ENCODE assay signal across 11 mouse cellular contexts in the genomic region with DNA sequence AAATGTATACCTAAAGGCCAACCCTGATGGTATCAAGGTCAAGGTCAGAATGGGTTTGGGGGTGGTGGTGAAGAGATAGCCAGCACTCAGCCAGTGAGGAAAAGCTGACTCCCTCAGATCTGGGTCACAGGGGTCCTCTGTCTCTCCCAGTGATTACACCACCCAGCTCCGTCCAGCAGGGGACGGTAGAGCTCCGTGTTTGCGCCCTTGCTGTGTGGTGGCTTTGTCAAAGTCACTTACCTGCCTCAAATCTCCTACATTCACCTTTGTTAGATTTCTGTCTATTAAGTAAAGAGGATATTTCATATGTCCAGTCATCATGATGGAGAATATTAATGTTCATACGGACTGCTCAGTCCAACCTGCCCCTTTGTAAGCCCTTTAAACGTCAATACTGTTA. TPM values are rescaled to one million over a fixed set of nuclear protein-coding genes. Genes with fewer than 3 reads are reported as not detected.
DNase-seq lines count a peak whose midpoint lies in the region; ATAC-seq and TF ChIP-seq lines count a peak whose summit lies in the region.
"Had no signal": no experiment of that assay in that cellular context is flagged by ENCODE, and none has a peak within 500 bp of the region (broad histone marks: within the 10 kb centered on the region; RNA-seq: fewer than 3 reads in every experiment).

No protein-coding gene starts in this region.

- intact Hi-C loops in heart, postnatal 10 days (cut with DNase I) = loop anchor here (1.0 to 5.0 kb wide), 3 partner anchors 19 to 812 kb away; a partner anchor contains a TSS

- H3K27ac ChIP-seq in heart, embryonic 12.5 days (ENCODE audit: poor library complexity, severe bottlenecking) = no peak overlapping the region
- no peak overlapping the region for H3K27ac ChIP-seq in testis, adult 2 months (ENCODE audit: control insufficient read depth, insufficient read depth, low read depth, low read length)
- H3K27ac ChIP-seq in kidney, embryonic 15.5 days = no peak overlapping the region
- no peak overlapping the region for H3K27ac ChIP-seq in midbrain, postnatal 0 days (ENCODE audit: low read depth, low read length)
- H3K27ac ChIP-seq: embryonic facial prominence, embryonic 15.5 days; liver, embryonic 15.5 days; stomach, embryonic 15.5 days had no signal

- no peaks in the 10 kb centered on the region for H3K4me1 ChIP-seq in heart, embryonic 12.5 days (replicated peaks)
- H3K4me1 ChIP-seq in testis, adult 2 months (ENCODE audit: control insufficient read depth, insufficient read depth, low read length) = no peaks in the 10 kb centered on the region
- peaks cover 5% of the 10 kb centered on the region; the same call in 1 of the 2 replicates for H3K4me1 ChIP-seq in kidney, embryonic 15.5 days
- no peaks in the 10 kb centered on the region for H3K4me1 ChIP-seq in midbrain, postnatal 0 days (ENCODE audit: insufficient read depth, low read length)
- H3K4me1 ChIP-seq: liver, embryonic 15.5 days had no signal

- TF ChIP-seq CTCF in testis, adult 2 months (IDR thresholded peaks at IDR 0.05; ENCODE audit: control insufficient read depth, insufficient read depth, insufficient replicate concordance, low read depth, low read length) = peak; percentile 75; the same call in 1 of the 2 replicates
- peak; percentile 81 for TF ChIP-seq CTCF in midbrain, postnatal 0 days (IDR thresholded peaks at IDR 0.05)

- H3K36me3 ChIP-seq in heart, embryonic 12.5 days = no peaks in the 10 kb centered on the region
- H3K36me3 ChIP-seq in testis, adult 2 months (ENCODE audit: control insufficient read depth, insufficient read depth, low read length) = no peaks in the 10 kb centered on the region; the same call in 1 of the 2 replicates
- H3K36me3 ChIP-seq in kidney, embryonic 15.5 days = no peaks in the 10 kb centered on the region
- no peaks in the 10 kb centered on the region for H3K36me3 ChIP-seq in midbrain, postnatal 0 days (ENCODE audit: insufficient read depth, low read length)
- H3K36me3 ChIP-seq: embryonic facial prominence, embryonic 15.5 days; liver, embryonic 15.5 days; stomach, embryonic 15.5 days had no signal

- 0 out of 2 replicates have a peak, but pooled peaks cover 6% of the 10 kb centered on the region for H3K27me3 ChIP-seq in heart, embryonic 12.5 days (replicated peaks)
- no peaks in the 10 kb centered on the region for H3K27me3 ChIP-seq in testis, adult 2 months (ENCODE audit: control insufficient read depth, insufficient read depth, low read length)
- no peaks in the 10 kb centered on the region for H3K27me3 ChIP-seq in kidney, embryonic 15.5 days
- H3K27me3 ChIP-seq in midbrain, postnatal 0 days (ENCODE audit: insufficient read depth, low read length) = no peaks in the 10 kb centered on the region
- H3K27me3 ChIP-seq: embryonic facial prominence, embryonic 15.5 days; liver, embryonic 15.5 days; stomach, embryonic 15.5 days had no signal

- DNase-seq in heart, postnatal 10 days = peak; percentile 65 to 79
- no peak for DNase-seq in testis, postnatal 14 days (ENCODE audit: low spot score)
- DNase-seq in cerebellum, postnatal 25 days = peak; percentile 48 to 61
- peak; percentile 23 for DNase-seq in midbrain, postnatal 0 days (ENCODE audit: low spot score)
- no peak for DNase-seq in urinary bladder, adult 2 months (ENCODE audit: low spot score)

- 22% methylated on average over 6 of the region's 6 CpGs for WGBS in heart, embryonic 12.5 days
- 31% methylated on average over 6 of the region's 6 CpGs for WGBS in kidney, embryonic 15.5 days
- 24% methylated on average over 6 of the region's 6 CpGs for WGBS in midbrain, postnatal 0 days

- TF ChIP-seq POLR2A in testis, adult 2 months (IDR thresholded peaks at IDR 0.05; ENCODE audit: control insufficient read depth, low read depth, low read length) = no peak

- no peak overlapping the region for H3K4me3 ChIP-seq in heart, embryonic 12.5 days
- no peak overlapping the region for H3K4me3 ChIP-seq in testis, adult 2 months (ENCODE audit: control insufficient read depth, low read depth, low read length)
- no peak overlapping the region for H3K4me3 ChIP-seq in kidney, embryonic 15.5 days (replicated peaks)
- H3K4me3 ChIP-seq in midbrain, postnatal 0 days (ENCODE audit: low read depth, low read length) = no peak overlapping the region
- H3K4me3 ChIP-seq: embryonic facial prominence, embryonic 15.5 days; liver, embryonic 15.5 days; stomach, embryonic 15.5 days had no signal

- no peaks in the 10 kb centered on the region for H3K9me3 ChIP-seq in heart, embryonic 12.5 days (replicated peaks)
- H3K9me3 ChIP-seq in kidney, embryonic 15.5 days (replicated peaks) = no peaks in the 10 kb centered on the region
- H3K9me3 ChIP-seq in midbrain, postnatal 0 days (ENCODE audit: low read length) = no peaks in the 10 kb centered on the region
- H3K9me3 ChIP-seq: embryonic facial prominence, embryonic 15.5 days; liver, embryonic 15.5 days; stomach, embryonic 15.5 days had no signal

- H3K4me2 ChIP-seq in heart, embryonic 12.5 days = no peak overlapping the region
- H3K4me2 ChIP-seq in kidney, embryonic 15.5 days = no peak overlapping the region
- no peak overlapping the region for H3K4me2 ChIP-seq in midbrain, postnatal 0 days (ENCODE audit: low read depth, low read length, poor library complexity, severe bottlenecking)
- H3K4me2 ChIP-seq: embryonic facial prominence, embryonic 15.5 days; liver, embryonic 15.5 days; stomach, embryonic 15.5 days had no signal

- H3K9ac ChIP-seq in heart, embryonic 12.5 days = no peak overlapping the region
- H3K9ac ChIP-seq in kidney, embryonic 15.5 days = no peak overlapping the region
- H3K9ac ChIP-seq in midbrain, postnatal 0 days (replicated peaks; ENCODE audit: low read length, poor library complexity, severe bottlenecking) = no peak overlapping the region
- H3K9ac ChIP-seq: embryonic facial prominence, embryonic 15.5 days; liver, embryonic 15.5 days; stomach, embryonic 15.5 days had no signal

- ATAC-seq in heart, embryonic 12.5 days (ENCODE audit: insufficient number of reproducible peaks, low FRiP score) = no peak
- ATAC-seq in kidney, embryonic 15.5 days (replicated peaks; ENCODE audit: low FRiP score) = 0 out of 2 replicates have a peak, but pooled peaks have one; percentile 29
- no peak for ATAC-seq in midbrain, postnatal 0 days (ENCODE audit: low FRiP score)

RNA-seq across cellular contexts. Expression of a gene that starts 19.5 kb away (rescaled TPM):
- total RNA-seq in heart, postnatal 10 days (2021) = 10 to 100 TPM; 15.9 to 18.4 TPM
- 3.7 and 6.3 TPM in 2 replicates for polyA plus RNA-seq in heart, embryonic 12.5 days (2016; fragmentation: Nextera tagmentation; extraction: Ambion mirVana)
- 6.8 and 8.1 TPM in 2 replicates for polyA plus RNA-seq in testis, adult 2 months (2012; rRNA removed)
- 4.6 TPM in 2 replicates for polyA plus RNA-seq in kidney, embryonic 15.5 days (2015; fragmentation: Nextera tagmentation; extraction: Ambion mirVana)
- 13.0 and 16.9 TPM in 2 replicates for total RNA-seq in midbrain, postnatal 0 days (2014; rRNA removed)
- 3.2 and 3.8 TPM in 2 replicates for polyA plus RNA-seq in midbrain, postnatal 0 days (2015; fragmentation: Nextera tagmentation; extraction: Ambion mirVana)
- polyA plus RNA-seq in urinary bladder, adult 2 months (2012; rRNA removed) = 2.1 and 3.7 TPM in 2 replicates

Comparison
In these comparisons a context has a peak if more than half of its experiments do, and no peak if none do; other contexts are left out.
1. DNase-seq: peak in heart, postnatal 10 days (2 of 2), cerebellum, postnatal 25 days (2 of 2) and midbrain, postnatal 0 days (single experiment); none in testis, postnatal 14 days (single experiment) and urinary bladder, adult 2 months (single experiment).